Mouse (Mus musculus): ENCODE results near the gene Slc16a7.

DNA sequence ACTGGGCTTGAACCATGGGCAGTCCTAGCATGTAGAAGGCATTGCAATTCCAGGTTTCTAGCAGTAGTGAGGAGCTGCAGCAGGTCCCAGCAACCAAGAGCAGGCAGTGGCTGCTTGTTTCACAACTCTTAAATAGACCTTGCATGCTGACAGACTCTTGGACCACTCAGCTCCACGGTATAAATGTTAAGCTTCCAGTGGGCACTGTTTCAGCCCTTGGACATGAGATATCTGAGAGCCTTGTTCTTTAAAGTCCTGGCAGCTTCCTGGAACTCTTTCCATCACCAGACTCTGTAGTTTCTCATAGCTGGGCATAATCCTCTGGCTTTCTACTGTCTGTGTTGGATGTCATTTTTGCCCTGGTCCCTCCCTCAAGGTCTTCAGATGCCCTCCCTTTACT is 43.7 kb downstream of the Slc16a7 start:
- TF ChIP-seq POLR2A (IDR thresholded peaks at IDR 0.05; ENCODE audit: low read depth, low read length) (no peak), CTCF (conservative IDR thresholded peaks at IDR 0.05; ENCODE audit: insufficient read depth, insufficient read length, low read depth, low read length) (no peak)

All from kidney, adult 2 months (tissue).